Mouse (Mus musculus) kidney, postnatal 25 days (tissue): ENCODE measurements at regions not wholly inside any gene's neighbourhood (a gene's known extent, or its start where the extent isn't known, plus 50 kb on each side); places are given as distances from the start of the nearest gene placed in this dataset.

Experiments used
- DNase-seq, 2 experiments: peaks; one replicate each; pipeline ENCODE4 v3.0.0; 2021; ENCODE audit warnings: mixed read lengths in 2 of 2

- DNase-seq = no peak
These were observed 1781.7 kb downstream of the Pcdh7 start for GRCm38 (mm10) chr5:59499441-59499840.

GRCm38 (mm10) chr5:59545649-59546048 is 1827.9 kb downstream of the Pcdh7 start:
- no peak for DNase-seq

- peak in 1 of 2 experiments; percentile 13 for DNase-seq
These were observed 1873.4 kb downstream of the Pcdh7 start for GRCm38 (mm10) chr5:59591149-59591548.
